Mouse (Mus musculus): ENCODE results near the gene Dph1. TPM values are rescaled to one million over a fixed set of nuclear protein-coding genes. Genes with fewer than 3 reads are reported as not detected.

Dph1 gene
- total RNA-seq (2023) = 10 to 100 TPM in 1 of 2 experiments, 1 to 10 TPM in 1; 9.4 to 13.0 TPM

DNA sequence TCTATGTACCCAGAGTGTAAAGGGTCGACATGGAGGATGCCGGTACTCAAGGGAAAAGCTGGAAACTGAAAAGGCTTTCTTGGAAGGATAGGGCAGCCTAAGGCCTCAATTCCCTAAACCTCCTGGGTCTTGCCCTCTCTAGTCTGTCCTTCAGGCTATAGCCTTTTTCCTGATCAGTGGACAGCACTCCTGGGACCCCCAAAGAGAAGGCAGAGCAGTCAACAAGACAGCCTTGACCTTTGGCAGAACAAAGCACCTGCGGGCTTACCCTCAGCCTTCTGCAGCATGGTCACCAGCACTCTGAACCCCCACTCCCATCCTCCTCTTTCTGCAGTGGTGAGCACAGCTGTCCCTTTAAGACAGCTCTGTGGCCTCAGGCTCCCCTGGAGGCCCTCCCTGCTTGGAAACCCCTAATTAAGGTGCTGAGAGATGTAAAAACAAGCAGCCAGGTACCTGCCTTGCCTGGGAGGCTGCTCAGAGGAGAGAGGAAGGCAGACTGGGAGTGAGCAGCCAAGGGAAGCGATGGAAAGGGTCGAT is at the start of gene Dph1:
TSS of gene Dph1 (minus strand) at position 337 of the 537 bp plus-strand sequence.

DNA sequence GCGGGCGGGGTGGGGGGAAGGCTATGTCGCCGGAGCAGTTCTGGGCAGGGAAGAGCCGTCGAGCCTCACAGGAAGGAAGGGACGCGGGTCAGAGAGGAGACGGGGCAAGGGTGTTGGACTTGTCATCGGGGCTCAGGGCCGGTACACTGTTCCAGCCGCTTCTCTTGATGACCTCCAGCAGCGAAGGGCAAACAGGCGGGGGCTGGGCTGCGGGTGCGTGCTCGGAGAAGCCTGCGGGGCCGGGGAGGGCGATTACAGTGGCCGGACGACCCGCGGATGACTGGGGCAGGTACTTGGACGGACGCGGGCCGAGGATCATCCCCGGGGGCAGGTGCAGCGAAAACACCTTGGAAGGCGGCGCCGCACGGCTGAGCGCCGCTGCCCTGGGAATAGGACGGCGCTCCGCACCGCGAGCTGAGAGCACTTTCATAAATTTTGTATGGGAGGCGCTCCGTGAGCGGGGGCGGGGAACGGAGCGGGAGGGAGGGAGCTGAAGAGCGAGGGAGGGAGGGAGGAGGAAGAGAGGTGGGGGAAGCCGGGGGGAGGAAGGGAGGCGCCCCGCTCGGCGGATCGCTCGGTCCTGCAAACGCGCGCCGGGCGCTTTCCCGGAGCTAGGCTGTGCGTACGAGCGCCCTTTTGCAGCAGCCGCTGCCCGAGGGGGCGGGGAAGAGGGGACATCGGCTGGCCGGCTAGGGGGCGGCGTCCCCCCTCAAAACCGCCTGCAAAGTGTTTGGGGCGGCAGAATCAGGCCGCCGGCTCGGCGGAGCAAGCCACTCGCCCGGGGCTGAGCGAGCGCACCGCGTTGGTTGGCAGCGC is 2.4 kb upstream of the Dph1 start, which contains the start of gene Rtn4rl1:
TSS of gene Rtn4rl1 (plus strand) at position 528 of the 816 bp plus-strand sequence.

DNA sequence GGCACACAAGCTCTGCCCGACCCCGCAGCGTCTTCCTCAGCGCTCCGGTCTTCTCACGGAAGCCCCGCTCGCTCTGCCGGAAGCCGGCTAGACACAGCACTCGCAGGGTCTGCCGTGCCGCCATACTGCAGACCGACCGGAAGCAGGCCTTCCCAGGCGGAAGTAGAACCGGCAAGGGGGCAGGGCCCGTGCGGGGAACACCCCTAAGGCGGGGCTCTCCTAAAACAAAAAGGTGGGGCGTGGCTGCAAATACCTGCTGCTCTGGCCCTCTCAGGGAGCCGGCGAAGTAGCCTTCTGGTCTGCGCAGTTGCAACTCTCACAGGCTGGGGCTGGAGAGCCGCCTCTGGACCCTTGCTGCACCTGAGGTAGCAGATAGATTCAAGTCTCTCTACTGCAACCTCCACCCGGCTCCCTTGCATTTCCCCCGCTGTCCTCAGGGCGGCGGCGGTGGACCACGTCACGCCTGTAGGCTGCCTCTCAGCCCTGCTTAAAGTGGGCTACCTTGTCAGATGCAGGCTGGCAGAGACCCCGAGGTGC is 12.3 kb downstream of the Dph1 start, which contains the start of gene Ovca2:
TSS of gene Ovca2 (minus strand) at position 164 of the 537 bp plus-strand sequence.

DNA sequence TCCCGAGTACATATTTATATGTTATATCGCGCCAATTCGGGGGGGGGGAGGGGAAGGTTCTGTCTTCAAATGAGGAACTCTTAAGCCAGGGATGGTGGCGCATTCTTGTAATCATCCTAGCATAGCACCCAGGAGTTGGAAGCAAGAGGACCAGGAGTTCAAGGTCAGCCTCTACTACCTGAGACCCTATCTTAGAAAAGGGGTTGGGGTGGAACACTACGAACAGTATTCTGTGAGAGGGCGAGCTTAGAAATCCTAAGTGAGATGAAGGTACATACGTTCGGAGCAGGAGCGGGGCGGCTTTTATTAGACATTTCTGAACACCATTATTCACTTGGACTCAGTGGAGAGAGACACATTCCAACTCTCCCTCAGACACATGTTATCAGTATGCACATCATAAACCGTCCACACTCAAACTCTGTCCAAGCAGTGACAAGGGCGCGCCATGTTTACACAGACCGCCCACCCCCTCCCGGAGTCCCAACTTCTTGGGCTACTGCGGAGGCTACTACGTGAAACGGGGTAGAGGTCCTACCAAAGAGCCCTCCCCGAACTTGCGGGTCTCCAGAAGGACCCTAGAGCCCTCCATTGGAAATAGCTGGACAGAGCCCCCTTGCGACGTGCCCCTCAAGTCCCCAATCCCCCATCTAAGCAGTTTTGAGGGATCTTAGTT is 21.5 kb downstream of the Dph1 start, which contains the start of gene Hic1:
TSS of gene Hic1 (minus strand) at position 115 of the 676 bp plus-strand sequence.

Other genes starting within 250 kb of the Dph1 start
- gene Hic1, start 21.7 kb downstream of the Dph1 start, total RNA-seq (2023) = 1 to 10 TPM; 1.7 to 6.4 TPM
- gene Ovca2, start 12.4 kb downstream of the Dph1 start, total RNA-seq (2023) = 10 to 100 TPM in 1 of 2 experiments, 1 to 10 TPM in 1; 6.7 to 12.2 TPM
- 1 to 10 TPM; 1.1 to 2.4 TPM for gene Rtn4rl1, start 2.5 kb upstream of the Dph1 start, total RNA-seq (2023)
- 10 to 100 TPM; 27.9 to 31.4 TPM for gene Rpa1, start 157.1 kb upstream of the Dph1 start, total RNA-seq (2023)
- 1 to 10 TPM; 2.9 to 3.1 TPM for gene Smyd4, start 157.2 kb upstream of the Dph1 start, total RNA-seq (2023)
- gene Serpinf1, start 231.5 kb upstream of the Dph1 start, total RNA-seq (2023) = 10 to 100 TPM in 1 of 2 experiments, 1 to 10 TPM in 1; 9.7 to 10.2 TPM
- gene Serpinf2, start 248.3 kb upstream of the Dph1 start, total RNA-seq (2023) = under 1 TPM; 0.24 to 0.86 TPM

Data from monocyte, adult 59 days (primary cell).